Mouse (Mus musculus): ENCODE results near the gene Vars2.

GRCm38 (mm10) chr17:35636363-35636762, 31.0 kb downstream of the Vars2 start:
- TF ChIP-seq EP300 (IDR thresholded peaks at IDR 0.05; ENCODE audit: low read depth in 1 of 2, low read length in 2 of 2) (no peak), CHD2 (IDR thresholded peaks at IDR 0.05; ENCODE audit: low read length) (no peak), CHD1 (IDR thresholded peaks at IDR 0.05; ENCODE audit: low read depth, low read length) (no peak), MEF2A (IDR thresholded peaks at IDR 0.05; ENCODE audit: extremely low read depth, insufficient replicate concordance, low read depth, low read length, poor library complexity, severe bottlenecking) (no peak), RCOR1 (IDR thresholded peaks at IDR 0.05; ENCODE audit: low read depth, low read length) (no peak), MAFK (IDR thresholded peaks at IDR 0.05; ENCODE audit: borderline replicate concordance, low read depth, low read length) (no peak), CTCF (IDR thresholded peaks at IDR 0.05 in 2 of 3, conservative IDR thresholded peaks at IDR 0.05 in 1 of 3; ENCODE audit: control insufficient read depth in 1 of 3, insufficient read depth in 1 of 3, low read depth in 2 of 3, low read length in 3 of 3, poor library complexity in 1 of 3, severe bottlenecking in 1 of 3) (no peak), TBP (IDR thresholded peaks at IDR 0.05; ENCODE audit: low read depth, low read length) (no peak), JUND (IDR thresholded peaks at IDR 0.05; ENCODE audit: low read depth, low read length) (no peak), TAL1 (IDR thresholded peaks at IDR 0.05; ENCODE audit: low read length) (no peak), HCFC1 (IDR thresholded peaks at IDR 0.05; ENCODE audit: low read depth, low read length) (no peak)

Data from MEL (cell line).